Mouse (Mus musculus): Measurements from ENCODE around the gene Tmem266.

Gene Tmem266

DNA sequence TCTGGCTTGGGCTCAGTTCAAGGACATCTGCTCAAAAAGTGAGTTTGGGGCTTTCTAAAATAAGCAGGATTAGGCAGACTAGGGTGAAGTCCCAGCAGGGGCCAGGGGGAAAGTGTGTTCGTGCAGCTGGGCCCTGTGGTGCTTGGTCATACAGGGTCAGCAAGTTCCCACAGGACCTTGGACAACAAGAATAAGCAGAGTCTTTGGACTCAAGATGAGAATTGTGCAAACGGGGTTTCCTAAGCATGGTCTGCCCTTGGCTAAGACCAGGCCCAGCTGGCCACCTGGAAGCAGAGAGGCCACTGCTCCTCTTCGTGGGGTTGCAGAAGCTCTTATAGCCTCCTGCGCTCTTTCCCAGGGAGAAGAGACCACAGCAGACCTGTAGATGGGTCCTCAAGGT lies 77.5 kb downstream of the Tmem266 start:
- DNase-seq (ENCODE audit: low spot score): no peak

DNA sequence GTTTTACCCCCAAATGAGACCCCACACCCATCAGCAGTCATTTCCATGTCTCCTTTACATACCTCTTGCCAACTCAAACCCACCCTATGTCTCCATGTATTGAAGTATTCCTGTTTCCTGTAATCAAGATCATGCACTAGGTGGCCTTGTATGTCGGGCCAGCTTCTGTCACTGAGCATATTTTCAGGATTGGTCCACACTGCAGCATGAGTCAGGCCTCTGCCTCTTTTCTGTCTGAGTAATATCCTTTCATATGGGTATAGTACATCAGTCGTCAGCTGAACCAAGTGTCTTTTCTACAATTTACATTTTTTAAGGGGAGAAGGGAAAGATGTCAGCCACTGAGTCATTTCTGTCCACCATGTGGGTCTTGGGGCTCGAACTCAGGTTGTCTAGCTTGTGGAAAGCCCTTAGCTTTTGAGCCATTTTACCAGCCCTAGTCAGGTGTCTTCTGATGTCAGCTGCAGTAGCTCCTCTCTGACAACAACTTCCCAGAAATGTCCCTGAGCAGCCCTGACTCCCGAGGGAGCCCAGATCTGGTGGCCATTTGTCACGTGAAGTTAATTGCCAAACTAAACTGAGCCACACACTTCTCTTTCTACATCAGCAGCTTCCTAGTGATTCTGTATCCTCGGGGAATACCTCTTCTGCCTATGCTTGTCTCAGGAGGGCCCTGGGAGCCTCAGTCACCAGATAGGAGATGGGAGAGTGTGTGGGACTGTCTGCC lies 78.4 kb downstream of the Tmem266 start:
- no peak for DNase-seq (ENCODE audit: low spot score)

DNA sequence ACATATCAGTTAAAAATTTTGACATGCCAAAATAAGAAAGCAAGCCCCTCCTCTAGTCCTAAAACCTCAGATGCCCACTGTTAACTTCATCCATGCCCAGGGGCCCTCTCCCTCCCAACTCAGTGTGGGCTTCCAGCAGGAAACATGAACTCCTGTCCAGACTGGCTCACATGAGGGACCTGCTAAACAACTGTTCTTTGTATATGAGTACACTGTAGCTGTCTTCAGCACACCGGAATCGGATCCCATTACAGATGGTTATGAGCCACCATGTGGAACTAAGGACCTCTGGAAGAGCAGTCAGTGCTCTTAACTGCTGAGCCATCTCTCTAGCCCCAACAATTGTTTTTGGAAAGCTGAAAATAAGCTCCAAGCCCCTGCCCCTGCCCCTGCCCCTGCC lies 80.1 kb downstream of the Tmem266 start:
- no peak for DNase-seq (ENCODE audit: low spot score)

DNA sequence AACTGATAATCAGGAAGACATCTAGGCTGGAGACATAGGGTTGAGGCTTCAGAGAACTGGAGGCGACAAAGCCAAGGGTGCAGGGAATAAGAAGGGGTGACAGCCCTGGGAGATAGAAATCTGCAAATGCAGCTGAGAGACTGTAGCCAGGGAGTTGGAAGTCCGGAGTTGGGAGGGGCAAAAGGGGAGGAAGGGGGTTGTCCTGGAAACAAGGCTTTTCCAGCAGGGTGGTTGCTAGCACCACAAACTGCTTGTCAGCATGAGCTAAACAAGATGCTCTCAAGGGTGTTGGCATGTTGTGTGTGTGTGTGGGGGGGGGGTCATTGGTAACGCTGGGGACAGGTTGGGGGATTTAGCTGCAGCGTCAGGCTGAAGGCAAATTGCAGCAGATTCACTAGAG lies 82.1 kb downstream of the Tmem266 start:
- DNase-seq (ENCODE audit: low spot score): no peak

DNA sequence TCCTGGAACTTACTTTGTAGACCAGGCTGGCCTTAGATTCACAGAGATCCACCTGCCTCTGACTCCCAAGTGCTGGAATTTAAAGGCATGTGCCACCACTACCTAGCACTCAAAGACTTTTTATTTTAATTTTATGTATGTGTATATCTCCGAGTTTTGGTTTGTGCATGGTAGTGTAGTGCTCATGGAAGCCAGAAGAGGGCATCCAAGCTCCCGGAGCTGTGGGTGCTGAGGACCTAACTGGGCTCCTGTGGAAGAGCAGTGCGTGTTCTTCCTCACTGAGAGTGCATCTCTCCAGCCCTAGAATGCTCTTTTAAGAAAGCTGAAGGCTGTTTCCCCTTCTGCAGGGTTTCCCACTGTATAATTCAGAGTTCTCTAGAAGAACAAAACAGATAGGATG lies 83.1 kb downstream of the Tmem266 start:
- DNase-seq (ENCODE audit: low spot score): no peak

DNA sequence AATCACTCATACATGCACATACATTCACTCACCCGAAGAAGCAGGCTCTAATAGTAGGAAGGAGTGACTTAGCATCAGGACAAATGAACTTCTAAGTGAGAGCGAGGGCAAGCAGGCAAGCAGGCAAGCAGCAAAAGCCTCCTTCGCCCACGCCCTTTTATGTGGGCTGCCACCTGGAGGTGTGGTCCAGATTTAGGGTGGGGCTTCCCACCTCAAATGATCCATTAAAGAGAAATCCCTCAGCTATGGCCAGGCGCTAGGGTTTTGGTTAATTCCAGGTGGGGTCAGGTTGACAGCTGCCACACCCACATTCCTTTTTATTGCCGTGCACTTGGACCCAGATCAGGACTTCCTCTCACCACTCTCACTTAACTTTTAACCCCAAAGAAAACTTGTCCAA lies 83.7 kb downstream of the Tmem266 start:
- DNase-seq (ENCODE audit: low spot score): no peak

DNA sequence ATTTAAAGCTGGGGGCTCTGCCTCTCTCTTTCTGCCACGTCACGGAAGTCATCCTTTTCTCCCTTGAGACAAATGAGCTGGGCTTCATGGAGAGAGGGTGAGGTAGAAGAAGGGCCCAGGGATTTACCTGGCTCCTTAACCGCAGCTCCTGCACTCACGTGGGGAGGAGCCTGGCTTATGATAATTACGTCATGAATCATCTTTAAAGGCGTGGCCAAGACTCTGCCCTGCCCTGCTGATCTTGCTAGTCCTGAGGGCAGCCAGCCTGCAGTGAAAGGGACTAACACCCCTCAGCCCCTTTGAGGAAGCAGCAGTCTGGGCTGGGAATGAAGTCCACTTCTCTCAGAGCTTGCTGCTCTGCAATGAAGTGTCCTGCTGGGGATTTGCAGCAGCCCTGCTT lies 84.4 kb downstream of the Tmem266 start:
- DNase-seq (ENCODE audit: low spot score): no peak

DNA sequence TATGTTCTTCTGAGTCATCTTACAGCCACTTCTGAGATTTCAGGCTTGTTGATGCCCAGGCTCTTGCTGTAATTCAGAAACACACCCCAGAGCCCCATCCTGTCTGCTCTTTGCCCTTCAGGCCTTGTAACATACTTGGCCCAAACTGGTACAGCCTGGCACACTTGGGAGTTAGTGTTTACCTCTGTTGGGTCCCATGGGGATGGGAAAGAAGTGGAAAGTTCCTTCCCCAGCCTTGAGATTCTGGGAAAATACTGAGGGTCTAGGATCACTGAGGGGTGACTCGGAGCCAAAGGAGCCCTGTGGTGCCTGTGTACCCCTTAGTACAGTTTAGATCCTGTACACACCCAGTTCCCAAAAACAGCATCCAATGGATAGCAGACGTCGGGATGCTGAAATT lies 95.1 kb downstream of the Tmem266 start:
- no peak for DNase-seq (ENCODE audit: low spot score)

DNA sequence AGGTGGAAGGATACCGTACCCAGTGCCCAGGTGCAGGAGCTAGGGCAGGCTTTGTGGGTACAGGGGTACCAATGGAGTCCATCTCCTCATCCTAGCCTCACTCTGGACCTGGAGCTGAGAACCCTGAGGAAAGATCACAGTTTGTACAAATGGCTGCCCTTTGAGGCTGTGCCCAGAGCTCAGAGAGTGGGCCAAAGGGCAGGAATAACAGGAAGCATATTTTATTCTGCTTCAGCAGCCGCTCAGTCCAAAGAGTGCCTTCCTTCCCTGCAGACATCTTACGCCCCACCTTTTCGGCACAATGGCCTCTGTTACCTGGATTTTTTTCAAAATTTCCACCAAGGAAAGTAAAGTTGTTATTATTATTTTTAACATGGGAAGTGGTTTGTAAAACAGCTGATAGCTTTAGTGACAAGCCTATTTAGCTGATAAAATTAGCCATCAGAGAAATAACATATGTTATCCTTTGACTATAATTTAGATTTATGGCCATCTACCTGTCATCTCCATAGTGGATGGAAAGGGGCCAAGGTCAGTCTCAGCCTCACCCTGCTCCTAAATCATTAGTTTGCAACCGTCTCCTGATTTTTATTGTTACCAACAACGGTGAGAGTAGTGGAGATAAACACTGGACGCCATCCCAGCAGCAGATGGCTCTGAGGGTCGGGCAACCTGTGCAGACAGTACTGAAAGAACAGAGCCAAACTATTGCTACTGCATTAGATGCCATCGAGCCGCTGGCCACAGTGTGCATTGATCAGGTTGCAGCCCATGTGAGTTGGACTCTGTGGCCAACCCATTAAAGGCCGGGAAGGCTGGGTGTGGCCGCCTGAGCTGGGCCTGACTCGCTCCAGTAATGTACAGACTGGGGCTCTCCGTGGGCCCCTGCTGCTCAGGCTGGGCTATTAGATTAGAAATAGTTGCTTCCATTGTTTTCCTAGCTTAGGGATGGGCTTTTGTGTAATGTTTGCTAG lies 97.0 kb downstream of the Tmem266 start:
- DNase-seq (ENCODE audit: low spot score): no peak

DNA sequence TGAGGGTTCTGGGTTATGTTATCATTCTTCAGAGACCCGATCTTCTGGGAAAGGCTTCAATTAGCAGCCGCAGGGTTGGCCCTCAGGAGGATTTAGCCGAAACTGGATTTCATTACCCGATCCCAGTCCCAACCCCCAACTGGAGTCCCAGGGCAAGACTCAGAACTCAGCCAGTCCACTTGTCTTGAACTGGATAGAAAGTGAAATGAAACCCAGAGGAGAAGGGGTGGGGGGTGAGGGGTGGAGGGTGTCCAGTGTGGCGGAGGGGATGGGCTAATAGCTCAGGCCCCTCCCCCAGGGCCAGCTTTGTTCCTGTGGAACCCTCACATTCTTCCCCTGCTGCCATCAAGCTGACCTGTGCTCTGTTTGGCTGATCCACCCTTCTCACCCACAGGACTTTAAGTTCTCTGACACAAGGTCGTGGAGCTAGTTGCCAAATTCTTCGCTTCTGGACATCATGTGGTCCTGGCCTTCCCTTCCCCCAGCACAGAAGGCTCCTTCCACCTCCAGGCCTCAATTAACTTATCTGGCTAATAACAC lies 98.6 kb downstream of the Tmem266 start:
- DNase-seq (ENCODE audit: low spot score): no peak

DNA sequence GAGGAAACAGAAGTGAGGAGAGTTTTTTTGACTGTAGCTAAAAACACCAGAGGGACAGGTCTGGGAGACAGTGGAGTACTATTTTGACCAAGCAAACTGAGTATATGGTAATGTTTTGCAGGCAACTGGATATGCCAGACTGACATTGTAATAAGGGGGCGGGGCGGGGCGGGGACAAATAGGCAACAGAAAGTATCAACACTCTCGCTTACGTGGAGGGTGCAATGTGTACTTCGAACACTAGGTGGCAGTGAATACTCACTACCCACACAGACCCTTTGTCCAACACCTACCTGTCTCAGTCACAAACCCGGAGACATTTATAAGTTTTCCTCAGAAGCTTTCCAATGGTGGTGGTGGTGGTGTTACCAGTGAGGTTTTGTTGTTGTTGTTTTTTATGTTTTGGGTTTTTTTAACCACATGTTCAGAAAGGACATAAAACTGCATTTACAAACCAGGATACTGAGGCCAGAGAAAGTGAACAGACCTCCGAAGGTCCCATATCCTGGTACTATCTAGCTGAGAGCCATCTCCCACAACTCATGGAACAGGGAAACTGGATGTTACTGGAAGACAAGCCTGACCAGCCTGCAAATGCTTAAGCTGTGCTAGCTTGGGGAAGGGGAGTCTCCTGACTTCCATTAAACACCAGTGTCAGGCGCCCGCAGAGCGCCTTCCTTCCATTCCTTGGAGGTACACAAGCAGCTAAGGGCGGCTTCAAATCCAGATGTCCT lies 102.7 kb downstream of the Tmem266 start:
- DNase-seq (ENCODE audit: low spot score): peak; percentile 24

DNA sequence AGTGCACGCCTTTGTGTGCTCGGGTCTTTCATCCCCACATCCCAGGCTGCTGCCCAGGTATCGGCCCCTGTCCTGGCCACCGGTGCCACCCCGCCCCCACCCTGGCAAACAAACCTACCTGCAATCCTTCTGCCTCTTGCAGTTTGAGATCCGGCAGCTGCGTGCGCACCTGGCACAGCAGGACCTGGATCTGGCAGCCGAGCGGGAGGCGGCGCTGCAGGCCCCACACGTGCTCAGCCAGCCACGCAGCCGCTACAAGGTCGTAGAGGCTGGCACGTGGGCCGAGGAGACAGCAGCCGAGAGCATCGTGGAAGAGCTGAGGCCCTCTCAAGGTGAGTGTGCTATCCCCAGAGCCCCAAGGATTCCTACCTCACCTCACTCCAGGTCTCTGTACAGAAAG lies 103.4 kb downstream of the Tmem266 start:
- no peak for DNase-seq (ENCODE audit: low spot score)

DNA sequence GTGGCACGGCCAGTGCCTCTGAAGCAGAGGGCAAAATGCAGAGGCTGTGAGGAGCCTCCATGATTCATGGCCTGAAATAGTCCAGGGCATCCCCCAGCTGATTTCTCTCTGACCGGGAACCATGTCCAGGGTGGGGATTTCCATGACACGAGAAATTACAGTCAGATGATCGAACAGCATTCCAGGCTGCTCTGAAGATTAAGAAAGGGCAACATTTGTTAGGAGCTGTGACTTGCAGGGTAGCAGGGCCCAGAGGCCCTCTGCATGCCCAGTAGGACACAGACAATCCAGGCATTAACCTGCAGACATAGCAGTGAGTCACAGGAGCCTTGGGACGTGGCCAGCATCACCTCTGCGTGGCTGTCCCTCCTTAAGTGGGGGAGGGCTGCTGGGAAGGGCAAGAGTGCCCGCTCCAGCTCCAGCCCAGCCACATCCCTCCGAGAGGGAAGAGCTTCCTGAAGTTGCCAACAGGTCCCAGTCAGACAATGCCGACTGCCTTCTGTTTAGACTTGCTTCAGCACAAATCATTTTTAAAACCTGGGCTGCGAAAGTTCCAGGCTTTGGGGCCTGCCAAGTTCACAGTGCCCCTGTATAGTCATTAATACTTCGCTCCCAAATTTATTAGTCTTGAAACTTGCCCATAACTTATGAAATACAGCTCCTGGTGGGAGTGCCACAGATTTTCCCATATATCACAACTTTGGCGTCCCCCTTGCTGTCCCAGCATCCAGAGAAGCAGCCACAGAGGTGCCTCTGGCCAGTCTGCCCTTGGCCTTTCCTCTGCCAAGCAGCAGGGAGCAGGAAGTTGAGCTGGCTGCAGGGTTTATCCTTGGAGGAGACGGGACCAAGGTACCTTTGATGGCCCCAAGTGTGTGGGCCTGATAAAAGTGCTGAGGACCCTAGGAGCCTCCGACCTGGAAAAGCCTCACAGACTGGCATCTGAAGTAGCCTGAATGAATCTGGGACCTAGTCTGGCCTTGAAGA lies 105.9 kb downstream of the Tmem266 start:
- no peak for DNase-seq (ENCODE audit: low spot score)

DNA sequence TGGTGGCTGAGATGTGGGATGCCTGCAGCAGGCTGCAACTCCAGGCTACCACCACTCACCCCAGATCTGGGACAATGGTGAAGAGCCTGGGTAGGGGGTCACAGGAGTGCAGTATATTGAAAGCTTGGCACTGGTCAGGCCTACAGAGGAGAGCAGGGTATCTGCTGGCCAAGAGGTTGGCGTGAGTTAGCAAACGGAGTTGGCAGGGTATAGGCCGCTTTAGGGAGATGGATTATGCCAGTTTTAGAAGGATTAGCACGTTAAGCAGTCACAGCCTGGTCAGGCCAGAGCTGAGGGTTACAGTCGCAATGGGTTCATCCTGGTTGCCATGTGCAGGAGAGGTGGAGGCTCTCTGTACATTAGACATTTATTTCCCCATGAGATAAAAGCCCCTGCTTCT lies 107.2 kb downstream of the Tmem266 start:
- no peak for DNase-seq (ENCODE audit: low spot score)

DNA sequence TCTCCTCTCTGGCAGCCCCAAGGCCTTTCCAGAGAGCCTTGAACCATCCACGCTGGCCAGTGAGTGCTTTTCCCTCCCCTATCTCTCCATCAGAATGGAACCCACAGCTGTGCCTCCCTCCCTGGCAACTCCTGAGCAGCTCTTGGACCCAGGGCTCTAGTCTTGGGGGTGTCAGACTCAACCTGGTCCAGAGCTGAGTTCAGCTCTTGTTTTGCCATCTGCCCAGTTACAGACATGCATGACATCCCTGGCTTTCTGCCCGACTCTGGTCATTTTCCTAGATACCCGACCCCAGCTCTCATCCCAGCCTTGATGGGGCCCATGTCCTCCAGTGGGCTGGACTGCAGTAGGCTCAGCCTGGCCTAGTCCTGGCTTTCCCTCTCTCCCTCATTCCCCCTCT lies 111.7 kb downstream of the Tmem266 start:
- no peak for DNase-seq (ENCODE audit: low spot score)

DNA sequence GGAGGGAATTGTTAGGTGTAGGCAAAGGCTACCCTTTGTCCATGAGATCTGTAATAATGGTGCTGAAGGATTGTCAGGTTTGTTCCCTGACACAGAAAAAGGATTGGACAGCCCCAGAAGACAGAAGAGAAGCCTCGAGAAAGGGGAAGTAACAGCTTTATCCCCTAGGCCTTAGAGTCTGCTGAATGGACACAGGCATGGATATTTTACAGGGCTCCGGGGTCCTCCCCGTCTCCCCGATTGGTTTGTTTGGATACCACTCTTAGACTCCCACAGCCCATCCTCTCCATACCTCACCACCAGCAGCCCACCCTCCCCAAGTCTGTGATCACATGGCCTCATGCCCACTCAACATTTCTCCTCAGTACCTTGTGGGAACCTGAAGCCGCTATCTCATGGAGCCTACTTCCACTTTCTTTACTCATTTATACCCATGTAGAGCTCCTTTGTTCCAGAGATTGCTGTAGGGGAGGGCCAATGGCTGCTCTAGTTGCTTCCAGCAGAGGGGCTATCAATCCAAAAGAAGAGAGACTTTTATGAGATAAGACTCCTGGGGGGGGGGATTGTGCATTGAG lies 112.6 kb downstream of the Tmem266 start:
- DNase-seq (ENCODE audit: low spot score): no peak

DNA sequence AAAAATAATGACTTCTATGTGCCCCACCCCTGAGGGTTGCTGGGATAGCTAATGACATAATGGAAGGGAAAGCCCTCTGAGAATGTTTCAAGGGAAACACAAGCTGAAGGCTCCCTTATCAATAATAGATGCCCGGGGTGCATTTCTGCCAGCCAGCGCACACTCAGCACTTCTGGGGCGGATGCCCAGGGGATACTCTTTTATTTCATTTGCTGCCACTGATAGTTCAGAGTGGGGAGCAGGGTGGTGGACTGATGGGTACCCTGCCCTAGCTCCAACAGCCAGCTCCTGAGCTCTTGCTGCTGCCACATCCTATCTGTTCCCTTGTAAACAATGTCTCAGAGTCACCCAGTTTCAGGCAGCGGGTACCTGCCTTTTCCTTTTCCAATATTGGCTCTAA lies 120.8 kb downstream of the Tmem266 start:
- no peak for DNase-seq (ENCODE audit: low spot score)

DNA sequence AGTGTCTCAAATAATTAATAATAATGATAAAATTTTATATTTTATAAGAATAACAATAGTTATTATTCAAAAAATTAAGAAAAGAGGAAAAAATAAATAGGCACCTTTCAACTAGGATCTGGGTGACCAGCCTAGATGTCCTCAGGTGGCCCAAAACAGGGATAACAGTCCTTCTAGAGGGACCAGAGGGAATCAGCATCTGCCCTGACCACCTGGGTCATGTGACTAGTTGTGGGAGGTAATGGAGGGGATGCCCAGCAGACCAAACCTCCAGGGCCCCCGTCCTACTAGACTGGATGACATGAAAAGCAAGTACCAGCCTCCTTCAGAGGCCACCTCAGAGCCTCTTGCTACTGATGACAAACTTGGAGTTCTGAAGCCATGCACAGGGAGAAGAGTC lies 122.4 kb downstream of the Tmem266 start:
- DNase-seq (ENCODE audit: low spot score): no peak

DNA sequence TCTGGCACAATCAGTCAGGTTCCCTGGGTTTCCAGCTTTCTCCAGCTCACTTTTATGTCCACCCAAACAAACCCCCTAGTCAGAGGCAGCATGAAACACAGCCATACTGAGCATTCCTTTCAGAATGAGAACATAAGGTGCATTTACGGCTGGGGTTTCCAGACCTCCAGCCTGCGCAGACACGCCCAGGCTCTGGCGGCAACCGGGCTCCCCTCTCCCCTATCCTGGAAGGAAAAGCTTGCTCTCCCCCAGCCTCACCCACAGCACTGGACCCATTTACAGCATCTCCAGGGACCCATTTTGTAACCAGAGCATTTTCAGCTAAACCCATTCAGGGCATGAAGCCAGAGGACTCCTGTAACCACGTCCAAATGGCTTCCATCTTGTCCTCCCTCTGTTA lies 123.3 kb downstream of the Tmem266 start:
- DNase-seq (ENCODE audit: low spot score): no peak

DNA sequence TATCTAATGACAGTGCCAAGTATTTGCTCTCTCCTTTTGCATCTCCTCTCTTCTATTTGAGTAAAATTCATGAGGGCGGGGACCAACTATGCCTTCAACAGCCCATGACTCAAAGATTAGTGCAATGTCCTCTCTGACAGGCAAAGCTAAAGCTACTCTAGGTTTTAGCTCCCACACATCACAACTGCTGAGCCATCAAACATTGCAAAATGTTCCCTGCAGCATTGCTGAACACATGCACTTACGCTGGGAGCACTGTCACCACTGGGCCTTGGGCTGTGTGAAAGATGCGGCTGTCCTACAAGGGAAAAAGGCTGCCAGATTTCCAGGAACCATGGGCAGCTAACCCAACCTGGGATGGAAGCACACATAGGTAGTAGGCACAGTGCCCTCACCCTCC lies 124.7 kb downstream of the Tmem266 start:
- DNase-seq (ENCODE audit: low spot score): no peak

DNA sequence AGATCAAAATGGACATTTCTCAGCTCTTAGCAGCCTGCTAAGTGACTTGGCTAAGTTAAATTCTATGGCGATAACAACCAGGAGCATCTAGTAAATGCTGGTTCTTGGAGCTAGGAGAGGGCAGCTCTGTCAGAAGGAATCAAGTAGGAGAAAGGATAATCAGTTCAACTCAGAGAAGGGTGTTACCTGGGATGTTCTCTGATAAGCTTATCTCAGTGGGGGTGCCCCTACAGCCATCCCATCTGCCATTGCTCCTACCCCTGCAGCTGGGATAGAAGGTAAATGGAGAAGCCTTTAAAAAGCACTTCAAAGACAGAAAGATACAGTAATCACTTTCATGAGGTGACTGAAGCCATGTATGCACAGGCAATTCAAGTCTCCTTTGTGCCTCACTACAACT lies 126.2 kb downstream of the Tmem266 start:
- DNase-seq (ENCODE audit: low spot score): no peak

Measured in ovary, postnatal 10 days (tissue).